Mouse (Mus musculus): ENCODE results near the gene Kiz.

The Kiz gene

DNA sequence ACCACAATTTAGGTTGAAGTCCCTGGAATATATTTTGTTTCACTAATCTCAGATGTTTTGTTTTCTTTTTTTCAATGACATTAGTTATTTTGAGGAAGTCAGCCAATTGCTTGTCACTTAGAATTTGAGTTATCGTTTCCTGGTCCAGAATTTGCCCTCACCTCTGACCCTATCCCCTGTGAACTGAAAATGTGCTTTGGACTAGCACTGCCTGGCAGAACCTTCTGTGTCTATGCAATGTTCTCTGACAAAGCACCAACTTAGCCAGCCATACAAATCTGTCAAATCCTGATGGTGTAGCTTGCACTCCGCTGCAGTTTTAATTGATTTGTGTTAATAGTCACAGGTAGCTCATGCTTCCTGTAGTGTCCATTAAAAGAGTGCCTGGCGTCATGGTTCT lies 10.1 kb downstream of the Kiz start:
- DNase-seq (ENCODE audit: low spot score in 2 of 2) = no peak

DNA sequence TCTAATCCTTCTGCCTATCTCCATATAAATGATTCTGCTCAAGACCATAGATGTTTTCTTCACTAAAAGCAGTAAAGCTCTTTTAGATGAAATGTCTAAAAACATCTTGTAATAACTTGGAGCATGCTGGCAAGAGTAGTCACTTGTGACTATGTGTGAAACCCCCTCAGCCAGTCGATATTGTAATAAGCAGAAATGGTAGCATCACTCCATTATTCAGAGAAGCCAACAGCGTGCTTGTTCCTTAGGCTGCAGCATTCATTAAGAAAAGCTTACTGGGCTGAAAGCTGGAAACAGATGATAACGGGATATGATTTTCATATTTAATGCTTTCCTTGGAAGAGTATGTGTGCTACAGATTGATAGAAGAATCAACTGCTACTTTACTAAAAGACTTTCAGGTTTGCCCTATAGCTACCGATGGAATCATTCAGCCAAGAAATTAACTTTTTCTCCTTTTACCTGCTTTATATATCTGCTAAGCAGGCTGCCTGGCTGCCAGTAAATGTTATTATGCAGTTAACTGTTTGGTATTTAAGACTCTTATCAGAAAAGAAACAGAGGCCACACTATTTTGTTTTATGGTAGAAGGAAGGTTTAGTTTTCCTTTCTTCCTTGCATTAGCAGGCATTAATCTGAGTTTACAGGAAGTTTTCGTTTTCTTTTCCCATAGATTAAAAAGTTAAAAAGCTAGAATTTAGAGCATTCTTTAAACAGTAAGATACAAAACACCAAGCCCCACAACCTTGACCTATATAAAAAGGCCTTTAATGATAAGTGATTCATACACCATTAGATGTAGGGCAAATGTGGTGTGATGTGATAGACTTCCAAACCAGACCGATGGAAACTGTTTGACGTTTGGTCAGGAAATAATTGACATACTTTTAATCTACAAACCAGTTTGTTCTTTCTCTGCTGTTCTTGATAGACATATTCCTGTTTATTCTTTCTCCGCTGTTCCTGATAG lies 15.9 kb downstream of the Kiz start:
- no peak for DNase-seq (ENCODE audit: low spot score in 2 of 2)

DNA sequence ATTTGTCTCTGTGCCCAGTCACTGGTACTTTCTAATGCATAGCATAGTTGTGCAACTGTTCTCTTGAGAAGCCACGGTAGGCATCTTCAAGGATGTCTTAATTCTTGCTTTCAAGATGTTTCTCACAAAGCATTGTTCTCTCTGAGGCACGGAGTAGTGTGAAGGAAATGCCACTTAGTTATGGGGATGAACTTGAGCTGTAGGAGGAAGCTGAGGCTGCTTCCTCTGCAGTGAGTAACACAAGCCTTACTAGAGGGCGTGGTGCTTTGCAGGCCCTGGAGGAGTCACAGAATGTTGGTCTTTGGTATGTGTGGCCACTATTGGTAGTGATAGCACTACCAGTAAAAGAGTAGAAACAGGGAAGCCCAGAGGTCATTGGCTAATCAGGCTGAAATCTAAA lies 17.0 kb downstream of the Kiz start:
- DNase-seq (ENCODE audit: low spot score in 2 of 2) = no peak

DNA sequence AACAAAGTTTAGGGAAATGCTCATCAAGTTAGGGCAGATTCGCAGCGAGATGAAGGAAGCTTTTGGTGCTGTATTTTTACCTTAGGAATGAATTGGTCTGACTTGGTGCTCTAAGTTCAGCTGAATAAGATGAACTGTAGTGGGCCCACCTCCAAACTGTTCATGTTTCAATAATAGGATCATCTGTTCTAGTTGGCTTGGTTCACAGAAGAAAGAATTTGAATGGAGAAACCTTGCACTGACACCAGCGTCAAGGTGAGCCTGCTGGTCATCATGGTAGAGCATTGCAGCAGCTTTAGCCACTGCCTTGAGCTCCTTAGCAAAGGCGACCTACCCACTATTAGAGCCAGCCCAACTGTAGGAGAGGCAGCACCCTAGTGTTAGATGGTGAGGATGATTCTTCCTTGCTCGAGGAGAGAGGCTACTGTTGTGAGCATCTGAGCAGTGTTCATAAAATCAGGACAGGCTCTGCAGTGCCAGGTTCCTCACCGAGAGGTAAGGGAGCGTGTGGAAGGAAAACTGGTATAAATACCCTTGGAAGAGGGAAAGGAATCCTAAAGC lies 18.3 kb downstream of the Kiz start:
- DNase-seq (ENCODE audit: low spot score in 2 of 2) = no peak

DNA sequence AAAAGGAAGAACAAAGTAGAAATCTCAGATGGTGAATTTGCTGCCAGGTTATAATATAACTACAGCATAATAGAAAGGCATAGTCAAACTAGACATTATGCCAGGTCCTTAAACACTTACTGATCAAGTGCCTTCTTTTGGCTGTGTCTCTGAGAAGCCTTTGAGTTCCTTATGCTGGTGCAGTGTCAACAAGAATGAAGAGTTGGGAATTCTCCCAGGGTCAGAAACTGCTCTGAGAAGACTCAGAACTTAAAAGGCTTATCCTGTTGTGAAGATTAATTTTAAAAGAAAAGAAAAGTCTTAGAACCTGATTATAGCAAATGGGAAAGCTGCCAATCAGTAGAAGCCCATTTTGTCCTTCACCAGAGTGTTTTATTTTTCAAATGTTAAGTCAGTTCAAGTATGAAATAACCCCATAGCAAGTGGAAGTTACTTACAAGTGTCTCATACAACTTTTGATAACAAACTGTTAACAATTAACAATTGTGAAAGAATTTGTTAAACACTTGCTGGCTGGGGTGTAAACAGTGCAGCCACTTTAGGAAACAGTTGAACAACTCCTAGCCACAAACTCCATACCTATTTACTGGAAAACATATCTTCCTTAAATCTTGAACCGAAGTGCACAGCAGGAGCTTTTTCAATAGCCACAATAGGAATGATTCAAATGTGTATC lies 21.9 kb downstream of the Kiz start:
- no peak for DNase-seq (ENCODE audit: low spot score in 2 of 2)

DNA sequence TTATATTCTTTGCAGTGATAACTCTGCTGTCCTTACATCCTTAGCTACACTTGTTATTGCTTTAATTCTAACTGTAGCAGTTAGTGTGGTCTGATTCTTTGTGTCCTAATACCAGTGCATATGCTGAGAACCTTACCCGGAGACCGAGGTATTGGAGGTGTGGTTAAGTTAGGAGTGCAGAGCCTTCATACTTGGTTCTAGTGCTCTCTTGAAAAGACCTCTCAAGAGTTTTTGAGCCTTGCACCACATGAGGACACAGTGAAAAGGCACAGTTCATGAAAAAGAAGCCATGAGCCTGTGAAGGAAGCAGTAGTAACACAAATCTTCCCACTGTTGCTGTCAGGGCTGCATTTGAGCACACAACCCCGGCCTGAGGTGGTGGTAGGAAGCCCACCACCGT lies 26.0 kb downstream of the Kiz start:
- no peak for DNase-seq (ENCODE audit: low spot score in 2 of 2)

DNA sequence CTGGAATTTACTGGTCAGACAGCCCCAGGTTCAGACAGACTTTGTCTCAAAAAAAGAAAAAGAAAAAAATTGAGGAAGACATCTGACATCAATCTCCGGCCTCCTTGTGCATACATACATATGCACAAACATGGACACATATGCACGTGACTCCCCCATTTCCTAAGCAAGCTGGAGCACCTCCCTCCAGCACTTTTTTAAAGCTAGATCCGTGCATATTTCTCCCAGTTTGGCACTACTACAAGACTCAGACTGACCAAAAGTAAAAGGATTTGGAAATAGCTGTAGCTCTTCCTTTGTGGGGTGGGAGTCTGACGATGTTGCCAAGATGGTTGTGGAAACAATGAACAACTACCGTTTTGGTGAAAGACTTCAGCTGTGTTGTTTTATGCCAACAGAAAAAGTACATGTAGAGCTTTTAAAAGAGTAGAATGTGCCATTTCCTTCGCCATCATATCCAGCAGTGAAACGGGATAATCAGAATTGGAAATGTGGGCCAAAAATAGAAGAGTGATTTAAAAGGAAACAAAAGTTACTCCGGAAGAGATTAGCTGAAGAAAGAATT lies 28.7 kb downstream of the Kiz start:
- DNase-seq (ENCODE audit: low spot score in 2 of 2) = no peak

DNA sequence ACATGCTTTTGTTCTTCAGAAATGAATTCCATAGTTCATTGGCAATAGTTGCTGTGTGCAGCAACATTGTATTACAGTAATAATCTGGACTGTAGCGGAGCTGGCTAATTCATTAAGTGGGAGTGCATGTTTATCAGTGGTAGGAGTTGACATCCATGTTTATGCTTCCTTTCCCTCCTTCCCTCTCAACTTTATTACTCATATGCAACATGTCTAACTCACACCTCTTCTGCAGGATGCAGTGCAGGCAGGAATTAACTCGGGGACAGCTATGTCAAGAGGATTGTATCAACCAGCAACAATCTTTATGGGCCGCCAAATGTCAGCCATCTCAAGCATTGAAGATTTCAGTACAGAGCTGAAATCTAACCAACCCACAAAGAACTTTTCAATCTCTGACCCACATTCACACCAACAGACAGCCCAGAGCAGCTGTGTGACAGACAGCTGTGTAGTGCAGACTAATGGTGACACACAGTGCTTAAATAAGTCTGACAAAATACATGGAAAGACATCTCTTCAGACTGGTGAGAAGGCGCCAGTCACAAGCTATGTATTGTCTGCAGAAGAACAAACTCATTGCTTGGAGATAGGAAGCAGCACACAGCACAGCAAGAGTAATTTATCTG lies 33.2 kb downstream of the Kiz start:
- no peak for DNase-seq (ENCODE audit: low spot score in 2 of 2)

DNA sequence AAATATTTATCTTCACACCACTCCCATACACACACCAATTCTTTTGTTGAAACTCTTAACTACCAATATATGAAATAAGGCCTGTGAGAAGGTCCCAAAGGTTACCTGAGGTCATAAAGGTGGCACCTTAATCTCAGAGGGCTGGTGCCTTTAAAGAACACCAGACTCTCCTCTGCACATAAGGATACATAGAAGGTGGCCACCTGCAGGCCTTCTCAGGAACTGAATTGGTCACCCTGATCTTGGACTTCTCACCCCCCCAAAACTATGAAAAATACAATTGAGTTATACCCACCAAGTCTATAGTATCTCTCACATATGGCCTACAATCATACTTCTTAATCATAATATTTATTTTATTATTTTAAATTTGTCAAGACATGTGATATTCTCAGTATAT lies 43.3 kb downstream of the Kiz start:
- no peak for DNase-seq (ENCODE audit: low spot score in 2 of 2)

DNA sequence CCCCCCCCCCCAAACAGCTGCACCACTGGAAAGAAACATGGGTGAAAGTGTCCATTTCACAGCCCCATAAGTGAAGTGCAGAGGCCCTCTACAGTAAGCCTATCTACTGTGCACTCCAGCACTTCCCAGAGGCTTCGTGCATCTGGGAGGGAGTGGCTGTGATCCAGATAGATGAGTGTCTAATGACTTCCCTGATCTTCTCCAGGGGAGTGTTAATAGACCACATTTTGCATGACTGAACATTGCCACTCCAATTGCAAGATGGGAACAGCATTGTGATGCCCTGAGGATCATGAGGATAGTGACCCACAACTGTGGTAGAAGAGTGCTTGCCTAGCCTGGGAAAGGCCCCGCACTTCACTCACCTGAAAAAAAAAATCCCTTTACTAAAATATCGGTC lies 60.4 kb downstream of the Kiz start:
- no peak for DNase-seq (ENCODE audit: low spot score in 2 of 2)

DNA sequence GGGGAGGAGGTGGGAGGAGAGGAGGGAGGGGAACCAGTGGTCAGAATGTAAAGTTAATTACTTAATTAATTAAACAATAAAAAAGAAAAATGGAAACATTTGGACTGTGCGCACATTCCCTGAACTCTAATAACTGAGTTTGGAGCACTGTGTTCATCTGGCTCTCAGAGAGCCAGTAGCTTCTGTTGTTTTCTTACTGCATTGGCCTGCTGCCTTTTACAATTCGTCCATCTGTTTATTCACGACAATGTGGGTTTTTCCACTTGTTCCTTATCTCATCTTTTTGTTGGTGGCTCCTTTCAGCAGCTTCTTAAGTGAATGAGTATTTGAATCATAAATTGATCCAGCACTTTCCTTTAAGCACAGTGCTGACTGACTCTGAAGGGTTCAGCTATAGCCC lies 62.1 kb downstream of the Kiz start:
- no peak for DNase-seq (ENCODE audit: low spot score in 2 of 2)

DNA sequence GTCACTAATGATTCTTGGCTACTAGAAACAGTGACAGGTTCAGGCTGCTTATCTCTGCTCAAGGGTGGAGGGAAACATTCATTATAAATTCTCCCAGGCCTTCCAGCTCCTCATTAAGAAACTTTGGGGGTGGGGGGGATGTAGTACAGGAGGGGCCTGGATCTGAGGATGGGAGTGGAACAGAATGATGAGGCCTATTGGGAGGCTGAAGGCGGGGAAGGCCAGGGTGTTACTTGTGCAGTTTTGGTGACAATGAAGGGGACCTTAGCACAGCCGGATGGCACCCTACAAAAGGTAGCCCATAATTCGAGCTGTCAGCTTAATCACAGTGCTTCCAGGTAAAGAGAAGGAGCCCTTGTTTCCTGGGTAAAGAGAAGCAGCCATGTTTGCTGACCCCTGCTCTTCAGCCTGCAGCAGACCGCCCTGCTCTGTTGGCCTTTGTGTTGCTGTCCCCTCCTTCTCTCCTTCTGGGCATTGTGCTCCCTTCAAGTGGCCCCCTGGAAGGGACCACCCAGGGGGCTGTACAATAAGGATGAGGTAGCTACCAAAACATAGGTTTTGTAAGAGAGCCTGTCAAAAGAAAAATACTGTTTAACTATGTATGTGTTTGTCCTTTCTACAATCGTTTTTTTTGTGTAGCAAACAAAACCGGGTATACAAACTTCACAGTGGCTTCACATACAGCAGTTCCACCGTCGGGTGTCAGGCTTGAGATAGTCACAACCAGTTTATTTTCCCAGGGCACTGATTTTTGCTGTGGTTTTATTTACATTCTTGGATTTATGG lies 64.9 kb downstream of the Kiz start:
- no peak for DNase-seq (ENCODE audit: low spot score in 2 of 2)

DNA sequence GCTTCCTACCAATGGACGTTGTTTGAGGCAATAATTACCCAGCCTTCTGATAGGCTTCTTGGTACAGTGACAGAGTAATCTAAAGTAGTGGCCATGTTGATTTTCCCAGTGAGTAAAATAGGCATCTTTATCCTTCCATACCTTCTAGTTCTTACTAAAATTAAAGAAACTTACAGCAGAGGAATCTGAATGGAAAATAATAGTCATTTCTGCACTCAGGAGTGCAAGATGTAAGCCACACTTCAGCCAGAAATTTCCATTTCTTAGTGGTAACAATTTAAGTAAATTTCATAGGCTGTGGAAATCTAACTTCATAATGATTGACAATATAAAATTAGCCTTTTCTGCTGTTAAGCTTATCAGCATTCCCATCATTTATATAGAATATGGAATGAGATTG lies 69.6 kb downstream of the Kiz start:
- no peak for DNase-seq (ENCODE audit: low spot score in 2 of 2)

DNA sequence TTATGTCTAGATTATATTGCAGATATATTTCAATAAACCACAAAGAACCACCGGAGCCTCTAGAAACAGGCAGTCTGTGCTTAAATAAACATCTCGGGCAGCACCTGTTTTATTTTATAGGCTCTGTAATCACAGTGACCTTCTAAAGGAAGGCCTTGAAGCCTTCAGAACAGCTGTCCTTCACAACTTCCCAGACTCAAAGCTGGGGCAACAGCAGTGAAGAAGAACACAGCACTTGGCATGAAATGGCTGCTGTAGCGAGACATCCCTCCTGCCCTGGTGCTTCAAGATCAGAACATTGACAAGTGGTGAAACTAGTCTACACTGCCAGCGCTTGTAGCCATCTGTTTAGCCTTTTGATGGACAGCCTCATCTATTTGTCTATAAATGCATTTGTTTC lies 70.2 kb downstream of the Kiz start:
- DNase-seq (ENCODE audit: low spot score in 2 of 2) = no peak

DNA sequence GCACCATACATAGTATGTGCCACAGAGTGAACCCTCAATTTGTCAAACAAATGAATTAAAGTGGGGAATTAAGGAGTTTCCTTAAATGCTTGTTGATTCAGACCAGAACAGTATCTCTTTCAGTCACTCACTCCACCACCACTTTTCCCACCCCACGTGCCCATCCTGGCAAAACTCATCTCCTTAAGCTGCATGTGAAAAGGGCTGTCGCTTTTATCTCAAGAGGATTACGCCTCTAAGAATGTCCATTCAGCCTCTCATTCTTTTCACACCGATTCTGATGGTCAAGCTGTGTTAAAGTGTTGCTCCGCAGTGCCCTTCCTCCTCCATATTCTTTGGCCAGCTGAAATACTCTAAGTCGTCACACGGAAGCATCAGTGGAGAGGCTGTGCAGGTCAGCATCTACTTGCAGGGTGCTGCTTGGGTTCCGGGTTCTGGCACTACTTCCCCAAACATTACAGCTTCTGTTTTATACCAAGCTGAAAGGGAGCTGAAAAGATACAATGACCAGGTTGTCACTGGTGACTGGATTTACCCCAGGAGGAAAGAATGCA lies 92.6 kb downstream of the Kiz start:
- no peak for DNase-seq (ENCODE audit: low spot score in 2 of 2)

DNA sequence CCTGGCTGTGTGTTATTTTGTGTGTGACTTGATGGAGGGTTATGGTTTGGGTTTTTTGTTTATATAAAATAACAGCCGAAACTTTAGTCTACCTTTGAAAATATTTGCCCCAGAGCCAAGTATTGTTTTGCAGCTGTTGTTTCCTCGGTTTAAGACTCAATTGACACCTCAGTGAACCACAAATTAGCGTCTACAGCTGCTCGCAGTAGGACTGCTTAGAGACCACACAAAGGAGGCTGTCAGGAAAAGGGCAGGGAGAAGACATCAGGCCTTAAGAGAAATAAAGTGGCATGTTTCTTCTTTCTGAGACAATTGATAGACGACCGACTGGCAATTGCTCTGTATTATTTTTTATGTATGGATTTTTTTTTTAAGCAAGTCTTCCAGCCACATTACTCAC lies 100.7 kb downstream of the Kiz start:
- no peak for DNase-seq (ENCODE audit: low spot score in 2 of 2)

DNA sequence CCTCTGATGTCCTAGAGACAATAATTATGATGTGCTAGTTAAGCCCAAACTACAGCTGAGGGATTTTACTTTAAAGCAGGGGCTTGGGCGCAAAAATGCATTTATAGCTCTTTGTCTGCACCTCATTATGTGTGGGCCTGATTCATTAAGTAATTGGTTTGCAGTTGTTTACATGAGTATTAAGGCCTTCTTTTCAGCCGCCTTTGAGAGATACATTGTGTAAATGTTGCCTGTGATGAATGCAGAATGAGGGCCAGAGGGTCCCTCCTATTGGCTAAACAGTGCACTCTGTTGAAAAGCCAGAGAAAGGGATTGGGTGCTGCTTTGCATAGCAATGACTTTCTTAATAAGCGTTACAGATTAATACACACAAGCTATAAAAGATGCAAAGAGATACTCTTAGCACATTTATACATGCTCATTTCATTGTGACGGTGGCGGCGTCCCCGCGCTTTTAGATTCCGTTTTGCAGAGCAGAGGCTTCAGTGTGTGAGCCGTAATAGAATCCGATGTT lies 102.8 kb downstream of the Kiz start:
- no peak for DNase-seq (ENCODE audit: low spot score in 2 of 2)

DNA sequence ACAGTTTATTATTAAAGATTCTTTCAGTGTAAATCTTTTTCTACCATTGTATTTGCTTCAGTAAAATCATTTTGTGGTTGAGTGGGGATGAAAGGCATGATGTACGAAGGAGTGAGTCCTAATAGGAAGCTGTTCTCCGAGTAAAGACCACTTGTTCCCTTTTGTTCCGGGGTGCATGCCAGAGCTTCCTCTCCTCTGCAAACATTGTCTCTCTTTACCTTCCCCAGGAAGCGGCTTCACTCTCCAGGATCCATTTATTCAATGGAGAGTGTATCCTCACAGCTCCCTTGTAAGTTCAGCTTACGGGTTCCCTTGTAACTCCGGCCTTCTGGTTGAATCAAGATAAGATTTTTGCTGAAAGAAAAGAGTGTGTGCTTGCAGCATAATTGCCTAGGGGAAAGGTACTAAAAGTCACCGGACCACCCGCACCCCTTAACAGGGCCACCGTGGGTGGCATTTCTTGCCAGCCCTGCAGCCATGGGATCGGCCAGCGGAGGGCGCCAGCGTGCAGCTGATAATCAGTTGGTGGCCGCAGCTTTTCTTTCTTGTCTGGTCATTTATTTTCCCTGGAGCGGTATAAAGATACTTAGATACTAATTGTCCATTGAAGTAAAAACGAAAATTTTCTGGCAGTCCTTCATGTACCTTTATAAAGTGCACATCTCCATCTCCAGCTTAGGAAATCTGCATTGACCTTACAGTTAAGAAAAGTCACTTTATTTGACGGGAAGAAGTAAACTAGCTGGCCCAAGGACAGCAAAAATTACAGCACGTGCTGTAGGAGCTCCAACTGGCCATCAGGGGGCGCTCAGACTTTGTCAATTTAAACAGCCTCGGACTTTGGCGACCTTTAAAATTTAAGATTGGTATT lies 103.5 kb downstream of the Kiz start:
- peak; percentile 69 to 84 for DNase-seq (ENCODE audit: low spot score in 2 of 2)

DNA sequence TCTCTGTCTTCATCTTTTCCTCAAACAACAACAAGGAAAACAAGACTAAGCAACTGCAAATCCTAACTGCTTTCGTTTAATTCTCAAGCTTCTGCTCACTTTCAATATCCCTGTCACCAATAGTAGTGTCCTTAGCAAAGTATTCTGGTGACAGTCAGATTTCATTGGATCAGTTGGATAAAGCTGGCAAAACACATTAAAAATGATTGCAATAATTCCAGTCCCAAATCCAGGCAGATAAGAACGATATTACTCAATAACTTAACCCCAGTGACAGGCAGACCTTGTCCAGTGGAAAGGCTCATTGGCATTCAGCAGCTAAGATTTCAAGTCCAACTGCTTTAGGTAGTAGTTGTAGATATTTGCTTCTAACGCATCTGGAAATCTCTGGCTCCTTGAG lies 119.4 kb downstream of the Kiz start:
- DNase-seq (ENCODE audit: low spot score in 2 of 2) = no peak

Data from urinary bladder, postnatal 4 days (tissue).